19 mouse cellular contexts compared by ENCODE assay signal in genomic region chr6:99131815-99132214, GRCm38 (mm10).
DNase-seq lines count a peak whose midpoint lies in the region; ATAC-seq and TF ChIP-seq lines count a peak whose summit lies in the region.
"Had no signal": no experiment of that assay in that cellular context is flagged by ENCODE, and none has a peak within 500 bp of the region (broad histone marks: within the 10 kb centered on the region; RNA-seq: fewer than 3 reads in every experiment).

No protein-coding gene starts in this region.

- 0 out of 2 replicates have a peak, but pooled peaks have one; percentile 5 for ATAC-seq in intestine, embryonic 16.5 days
- ATAC-seq in intestine, postnatal 0 days = no peak
- no peak for ATAC-seq in limb, embryonic 15.5 days (ENCODE audit: insufficient number of reproducible peaks, low FRiP score, low TSS enrichment, low read depth)
- ATAC-seq: forebrain, embryonic 15.5 days; Patski had no signal

- TF ChIP-seq CTCF in intestine, postnatal 0 days (IDR thresholded peaks at IDR 0.05; ENCODE audit: low read depth) = no peak
- TF ChIP-seq CTCF in CH12.LX (conservative IDR thresholded peaks at IDR 0.05 in 1 of 2, IDR thresholded peaks at IDR 0.05 in 1 of 2; ENCODE audit: low read depth in 2 of 2, low read length in 2 of 2) = no peak

- H3K36me3 ChIP-seq in intestine, embryonic 16.5 days (ENCODE audit: control insufficient read depth, insufficient read depth, low read length) = no peaks in the 10 kb centered on the region
- H3K36me3 ChIP-seq in intestine, postnatal 0 days (ENCODE audit: control insufficient read depth, insufficient read depth) = no peaks in the 10 kb centered on the region
- H3K36me3 ChIP-seq in CH12.LX (replicated peaks in 1 of 2; ENCODE audit: control insufficient read depth in 1 of 2, insufficient read depth in 1 of 2, low read length in 1 of 2) = peaks cover 4 to 14% of the 10 kb centered on the region in 2 experiments
- H3K36me3 ChIP-seq in limb, embryonic 15.5 days = no peaks in the 10 kb centered on the region
- H3K36me3 ChIP-seq: embryonic facial prominence, embryonic 13.5 days; forebrain, embryonic 15.5 days; hindbrain, embryonic 15.5 days had no signal

- peaks cover 22% of the 10 kb centered on the region for H3K4me1 ChIP-seq in intestine, embryonic 16.5 days (ENCODE audit: control insufficient read depth, insufficient read depth, low read length)
- peaks cover 9% of the 10 kb centered on the region; the same call in 1 of the 2 replicates for H3K4me1 ChIP-seq in intestine, postnatal 0 days (replicated peaks; ENCODE audit: control insufficient read depth, insufficient read depth, low read length)
- peaks cover 11 to 35% of the 10 kb centered on the region in 2 experiments for H3K4me1 ChIP-seq in CH12.LX (ENCODE audit: control insufficient read depth in 1 of 2, insufficient read depth in 2 of 2)
- peaks cover 29% of the 10 kb centered on the region for H3K4me1 ChIP-seq in limb, embryonic 15.5 days

- no peak for TF ChIP-seq RAD21 in CH12.LX (IDR thresholded peaks at IDR 0.05; ENCODE audit: low read depth, low read length)

- no peak overlapping the region for H3K27ac ChIP-seq in intestine, embryonic 16.5 days (ENCODE audit: low read length)
- H3K27ac ChIP-seq in intestine, postnatal 0 days (ENCODE audit: low read depth, low read length) = no peak overlapping the region
- peak overlapping the region; percentile 84; the same call in 1 of the 2 replicates for H3K27ac ChIP-seq in CH12.LX (ENCODE audit: insufficient read depth, low read depth)
- H3K27ac ChIP-seq in limb, embryonic 15.5 days = 0 out of 2 replicates have a peak overlapping the region, but pooled peaks have one; percentile 68
- H3K27ac ChIP-seq: embryonic facial prominence, embryonic 13.5 days; forebrain, embryonic 15.5 days; hindbrain, embryonic 15.5 days had no signal

- no peak for TF ChIP-seq POLR2A in CH12.LX (IDR thresholded peaks at IDR 0.05; ENCODE audit: low read depth, low read length)

- no peaks in the 10 kb centered on the region for H3K9me3 ChIP-seq in intestine, embryonic 16.5 days (ENCODE audit: control insufficient read depth, low read length)
- H3K9me3 ChIP-seq in intestine, postnatal 0 days (ENCODE audit: control insufficient read depth) = no peaks in the 10 kb centered on the region
- peaks cover 9% of the 10 kb centered on the region for H3K9me3 ChIP-seq in CH12.LX (replicated peaks; ENCODE audit: low read length)
- no peaks in the 10 kb centered on the region for H3K9me3 ChIP-seq in limb, embryonic 15.5 days
- H3K9me3 ChIP-seq: embryonic facial prominence, embryonic 13.5 days; forebrain, embryonic 15.5 days; hindbrain, embryonic 15.5 days had no signal

- H3K4me2 ChIP-seq in intestine, embryonic 16.5 days (ENCODE audit: low read depth, low read length) = no peak overlapping the region
- H3K4me2 ChIP-seq in intestine, postnatal 0 days (replicated peaks; ENCODE audit: low read depth) = no peak overlapping the region
- peak overlapping the region; percentile 97 for H3K4me2 ChIP-seq in CH12.LX (ENCODE audit: insufficient read depth, low read depth, poor library complexity, severe bottlenecking)
- H3K4me2 ChIP-seq in limb, embryonic 15.5 days = no peak overlapping the region
- H3K4me2 ChIP-seq: embryonic facial prominence, embryonic 13.5 days; forebrain, embryonic 15.5 days; hindbrain, embryonic 15.5 days had no signal

- peak; percentile 13 for DNase-seq in heart, adult 8-10 months (ENCODE audit: low spot score)
- no peak for DNase-seq in heart, postnatal 25 days (ENCODE audit: low spot score)
- DNase-seq in CH12.LX (ENCODE audit: extremely low read depth) = peak; percentile 53
- DNase-seq in spleen, postnatal 14 days (ENCODE audit: low spot score in 2 of 2) = no peak
- DNase-seq: adrenal gland, postnatal 14 days; cerebellum, adult 11-12 months; cerebellum, adult 9-10 months; cerebellum, postnatal 25 days; gastrocnemius, postnatal 14 days; heart, postnatal 36 days; kidney, adult 11 months; kidney, adult 9 months had no signal

- H3K4me3 ChIP-seq in intestine, embryonic 16.5 days (ENCODE audit: low read length) = no peak overlapping the region
- H3K4me3 ChIP-seq in intestine, postnatal 0 days (ENCODE audit: low read depth, low read length) = no peak overlapping the region
- H3K4me3 ChIP-seq in CH12.LX (replicated peaks in 1 of 3; ENCODE audit: low read depth in 2 of 3, low read length in 2 of 3, poor library complexity in 1 of 3) = no peak overlapping the region
- no peak overlapping the region for H3K4me3 ChIP-seq in limb, embryonic 15.5 days
- H3K4me3 ChIP-seq: embryonic facial prominence, embryonic 13.5 days; forebrain, embryonic 15.5 days; hindbrain, embryonic 15.5 days had no signal

- H3K27me3 ChIP-seq in intestine, embryonic 16.5 days (replicated peaks; ENCODE audit: control insufficient read depth, insufficient read depth, low read length) = no peaks in the 10 kb centered on the region
- H3K27me3 ChIP-seq in intestine, postnatal 0 days (replicated peaks; ENCODE audit: control insufficient read depth, insufficient read depth, low read length) = no peaks in the 10 kb centered on the region
- H3K27me3 ChIP-seq in CH12.LX (replicated peaks) = no peaks in the 10 kb centered on the region
- no peaks in the 10 kb centered on the region for H3K27me3 ChIP-seq in limb, embryonic 15.5 days
- H3K27me3 ChIP-seq: forebrain, embryonic 15.5 days; hindbrain, embryonic 15.5 days; Patski had no signal

- TF ChIP-seq EP300 in CH12.LX (IDR thresholded peaks at IDR 0.05; ENCODE audit: low read length) = peak; percentile 55; the same call in 1 of the 2 replicates

- H3K79me2 ChIP-seq in CH12.LX (replicated peaks; ENCODE audit: control insufficient read depth, extremely low read depth, insufficient read depth, poor library complexity, severe bottlenecking) = no peaks in the 10 kb centered on the region; the same call in 1 of the 2 replicates

- no peak overlapping the region for H3K9ac ChIP-seq in intestine, embryonic 16.5 days (ENCODE audit: low read depth, low read length)
- H3K9ac ChIP-seq in intestine, postnatal 0 days (ENCODE audit: low read depth, low read length) = no peak overlapping the region
- H3K9ac ChIP-seq in CH12.LX (ENCODE audit: insufficient read depth, low read depth) = peak overlapping the region; percentile 59; the same call in 1 of the 2 replicates
- H3K9ac ChIP-seq in limb, embryonic 15.5 days = no peak overlapping the region
- H3K9ac ChIP-seq: embryonic facial prominence, embryonic 13.5 days; forebrain, embryonic 15.5 days; hindbrain, embryonic 15.5 days had no signal

- in situ Hi-C loops in CH12.LX (cut with MboI; ENCODE audit: low pct_ligation_motif_present, low pct_unique_long_range_greater_than_20kb, low sequenced_read_pairs) = no loop called here

- dilution Hi-C loops in CH12.LX (cut with MboI; ENCODE audit: extremely low pct_ligation_motif_present, extremely low pct_unique_long_range_greater_than_20kb, low sequenced_read_pairs) = no loop called here

- WGBS in intestine, embryonic 16.5 days = 45% methylated on average over 4 of the region's 4 CpGs
- WGBS in intestine, postnatal 0 days = 35% methylated on average over 4 of the region's 4 CpGs
- 24% methylated on average over 4 of the region's 4 CpGs for WGBS in limb, embryonic 15.5 days

- intact Hi-C loops in heart, postnatal 25 days (cut with DNase I) = no loop called here

TF ChIP-seq in CH12.LX, 34 proteins besides CTCF, POLR2A, EP300 and RAD21:
- TF ChIP-seq TCF12 (IDR thresholded peaks at IDR 0.05; ENCODE audit: low read depth, low read length) (no peak), BHLHE40 (IDR thresholded peaks at IDR 0.05; ENCODE audit: low read depth, low read length) (no peak), ZKSCAN1 (IDR thresholded peaks at IDR 0.05; ENCODE audit: borderline replicate concordance, low read depth, low read length) (no peak), CHD1 (IDR thresholded peaks at IDR 0.05; ENCODE audit: low read depth, low read length) (no peak), MYC (IDR thresholded peaks at IDR 0.05; ENCODE audit: low read depth, low read length) (no peak), POLR2AphosphoS2 (IDR thresholded peaks at IDR 0.05; ENCODE audit: low read depth, low read length) (no peak), SIN3A (IDR thresholded peaks at IDR 0.05; ENCODE audit: low read length) (no peak), UBTF (IDR thresholded peaks at IDR 0.05; ENCODE audit: low read depth, low read length) (no peak), CHD2 (IDR thresholded peaks at IDR 0.05; ENCODE audit: low read length) (no peak)

Comparison
In these comparisons a context has a peak if more than half of its experiments do, and no peak if none do; other contexts are left out.
1. DNase-seq: peak in heart, adult 8-10 months (single experiment) and CH12.LX (single experiment); none in heart, postnatal 25 days (single experiment) and spleen, postnatal 14 days (0 of 2).
2. H3K27ac ChIP-seq: peak in CH12.LX (single experiment) and limb, embryonic 15.5 days (single experiment); none in intestine, embryonic 16.5 days (single experiment) and intestine, postnatal 0 days (single experiment).